Mouse (Mus musculus) neural tube, embryonic 14.5 days (tissue): Measurements from ENCODE around the gene Gm17654. TPM values are rescaled to one million over a fixed set of nuclear protein-coding genes. Genes with fewer than 3 reads are reported as not detected.
"Not testable (repeated sequence)": the region's sequence is repeated elsewhere in the genome, so short reads cannot be mapped to it uniquely, and the experiment has no call there.

ENCODE experiments used
- ATAC-seq: fragments of 200-750 bp; cut with Nextera tagmentation; 2 replicates; pipeline ENCODE4 v1.8.0; 2017; ENCODE audit warnings: low read depth, mild to moderate bottlenecking, moderate TSS enrichment, moderate library complexity
- H3K27ac ChIP-seq: fragments of 300-500 bp; sonication (generic); 2 replicates; pipeline ENCODE4 v1.5.1; 2014; ENCODE audit warnings: low read depth, mild to moderate bottlenecking, control low read depth, low read length, moderate library complexity, mixed read lengths
- H3K27me3 ChIP-seq: fragments of 300-500 bp; sonication (generic); 2 replicates; pipeline ENCODE4 v1.6.1; 2014; ENCODE audit warnings: low read length; ENCODE audit not compliant: control insufficient read depth, insufficient read depth
- H3K36me3 ChIP-seq: fragments of 300-500 bp; sonication (generic); 2 replicates; pipeline ENCODE4 v1.6.1; 2014; ENCODE audit warnings: low read length, mixed read lengths; ENCODE audit not compliant: control insufficient read depth, insufficient read depth
- H3K4me1 ChIP-seq: fragments of 300-500 bp; sonication (generic); 2 replicates; pipeline ENCODE4 v1.6.1; 2014; ENCODE audit warnings: low read length; ENCODE audit not compliant: control insufficient read depth, insufficient read depth
- H3K4me2 ChIP-seq: fragments of 300-500 bp; sonication (generic); 2 replicates; pipeline ENCODE4 v1.6.1; 2014; ENCODE audit warnings: mild to moderate bottlenecking, low read depth, low read length, control low read depth
- H3K4me3 ChIP-seq: fragments of 300-500 bp; sonication (generic); 2 replicates; pipeline ENCODE4 v1.5.1; 2014; ENCODE audit warnings: low read depth, low read length, control low read depth, mixed read lengths
- H3K9ac ChIP-seq: fragments of 300-500 bp; sonication (generic); replicated peaks from 2 replicates; pipeline ENCODE4 v1.6.1; 2014; ENCODE audit warnings: low read depth, mild to moderate bottlenecking, control low read depth, low read length, mixed read lengths
- H3K9me3 ChIP-seq: fragments of 300-500 bp; sonication (generic); 2 replicates; pipeline ENCODE4 v1.6.1; 2016; ENCODE audit warnings: low read length; ENCODE audit not compliant: control insufficient read depth
- WGBS: fragments of 180-500 bp; shearing (Covaris S2); extraction: QIAGEN DNeasy Blood & Tissue Kit; methylation state at CpG from one replicate; pipeline ENCODE4 v1.1.7; 2014; 5-methylcytosine and 5-hydroxymethylcytosine counted together
- polyA plus RNA-seq: library from polyadenylated mRNA; unstranded; fragments of >200 nt; fragmentation: Nextera tagmentation; extraction: Ambion mirVana; gene quantifications from 2 replicates; pipeline ENCODE4 v1.2.1, GENCODE M21; 2014

Gm17654 gene
- not detected in 2 replicates for polyA plus RNA-seq

DNA sequence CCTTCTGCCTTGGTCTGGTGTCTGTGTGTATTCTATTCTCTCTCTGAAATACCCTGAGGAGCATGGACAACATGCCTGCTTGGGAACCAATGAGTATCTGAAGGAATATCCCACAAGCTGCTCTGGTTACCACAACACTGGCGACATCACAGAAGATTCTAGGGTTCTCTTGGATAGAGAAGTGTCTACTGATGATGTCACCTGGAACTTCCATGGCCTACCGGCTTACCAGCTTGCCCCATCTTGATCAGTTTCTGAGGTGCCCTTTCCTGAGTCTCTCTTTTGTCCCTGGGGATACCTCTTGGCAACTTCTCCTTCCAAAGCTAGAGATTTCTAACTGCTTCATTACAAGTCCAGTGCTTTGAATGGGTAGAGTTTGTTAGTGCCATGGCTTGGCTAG lies at the start of gene Gm17654:
Gm17654 (minus strand) TSS at position 101 of the 400 bp plus-strand sequence.
- 77% methylated on average over 1 of the region's 2 CpGs for WGBS

DNA sequence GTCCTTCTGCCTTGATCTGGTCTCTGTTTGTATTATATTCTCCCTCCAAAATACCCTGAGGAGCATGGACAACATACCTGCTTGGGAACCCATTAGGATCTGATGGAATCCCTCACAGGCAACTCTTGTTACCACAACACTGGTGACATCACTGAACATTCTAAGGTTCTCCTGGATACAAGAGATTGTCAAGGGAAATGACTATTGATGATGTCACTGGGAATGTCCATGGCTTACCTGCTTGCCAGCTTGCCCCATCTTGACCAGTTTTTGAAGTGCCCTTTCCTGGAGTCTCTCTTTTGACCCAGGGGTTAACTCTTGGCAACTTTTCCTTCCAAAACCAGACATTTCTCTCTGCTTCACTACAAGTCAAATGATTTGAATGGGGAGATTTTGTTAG lies 29.0 kb upstream of the Gm17654 start, which contains the start of gene Gm10375:
Gm10375 (minus strand) TSS at position 101 of the 400 bp plus-strand sequence.
- ATAC-seq, H3K4me1 ChIP-seq, H3K9me3 ChIP-seq, H3K4me3 ChIP-seq, H3K9ac ChIP-seq, H3K27me3 ChIP-seq, H3K27ac ChIP-seq, H3K4me2 ChIP-seq, H3K36me3 ChIP-seq: not testable (repeated sequence)

More for the DNA sequence above, at the start of gene Gm17654:
- H3K36me3 ChIP-seq, H3K27me3 ChIP-seq, H3K4me3 ChIP-seq, ATAC-seq, H3K9ac ChIP-seq, H3K9me3 ChIP-seq, H3K27ac ChIP-seq, H3K4me2 ChIP-seq, H3K4me1 ChIP-seq: not testable (repeated sequence)

DNA sequence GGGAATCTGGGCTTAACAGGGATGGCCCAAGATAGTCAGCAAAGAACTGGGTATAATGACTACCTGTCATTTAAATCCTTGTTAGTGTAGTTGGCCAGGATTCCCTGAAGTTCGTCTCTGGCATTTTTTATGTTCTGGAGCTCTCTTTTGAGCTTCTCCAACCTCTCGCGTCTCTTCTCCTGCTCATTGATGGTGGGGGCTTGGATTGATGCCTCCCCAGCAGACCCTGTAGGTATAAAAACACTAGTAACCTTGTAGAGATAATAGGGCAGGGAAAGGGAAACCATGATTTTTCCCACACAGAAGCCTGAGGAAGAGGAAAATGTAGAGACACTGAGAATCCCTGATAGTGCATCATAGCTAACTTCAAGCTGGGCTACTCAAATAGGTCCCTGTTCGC lies 977 bp downstream of the Gm17654 start:
- not testable (repeated sequence) for H3K4me2 ChIP-seq, H3K4me3 ChIP-seq, H3K36me3 ChIP-seq, H3K9me3 ChIP-seq, H3K9ac ChIP-seq, H3K4me1 ChIP-seq, H3K27ac ChIP-seq, ATAC-seq, H3K27me3 ChIP-seq
- 89% methylated on average over 3 of the region's 4 CpGs for WGBS

DNA sequence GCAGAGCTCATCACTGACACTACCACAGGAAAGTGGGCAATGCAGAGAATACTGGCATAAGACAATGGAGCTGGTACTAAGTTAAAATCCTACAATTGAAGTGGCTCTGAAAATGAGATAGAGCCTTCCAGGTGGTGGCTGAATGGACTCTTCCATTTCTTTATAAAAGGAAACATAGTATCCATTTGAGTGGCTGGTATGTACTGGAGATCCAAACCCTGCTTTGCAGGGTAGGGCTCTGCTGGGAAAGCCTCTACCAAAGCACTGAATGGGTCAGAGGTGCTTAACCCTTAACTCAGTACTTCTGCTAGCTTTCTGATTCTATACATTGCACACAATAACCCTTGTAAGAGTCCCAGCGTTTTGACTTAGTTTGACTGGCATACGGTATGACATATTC lies 26.7 kb downstream of the Gm17654 start:
- WGBS = 86% methylated on average over 2 of the region's 2 CpGs
- not testable (repeated sequence) for H3K27ac ChIP-seq, H3K9me3 ChIP-seq, H3K4me2 ChIP-seq, H3K36me3 ChIP-seq, H3K4me1 ChIP-seq, H3K27me3 ChIP-seq, H3K4me3 ChIP-seq, ATAC-seq, H3K9ac ChIP-seq

DNA sequence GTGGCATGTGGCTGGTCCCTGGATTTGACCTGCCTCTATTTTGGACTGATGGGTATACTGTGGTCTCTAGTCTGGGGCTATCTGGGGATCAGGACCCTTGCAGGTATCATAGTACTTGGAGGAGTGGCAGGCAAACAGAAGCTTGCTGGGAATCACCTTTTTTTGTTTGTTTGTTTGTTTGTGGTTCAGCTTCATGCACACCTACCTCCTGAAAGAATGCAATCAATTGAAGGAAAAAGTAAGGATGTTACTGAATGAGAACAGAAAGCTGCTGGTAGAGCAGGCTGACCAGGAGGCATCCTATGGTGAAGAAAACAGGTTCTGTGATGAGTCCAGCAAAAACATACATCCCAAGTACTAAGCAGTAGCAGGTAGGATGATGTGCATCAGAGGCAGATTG lies 32.7 kb downstream of the Gm17654 start:
- H3K9me3 ChIP-seq, H3K4me2 ChIP-seq, H3K27me3 ChIP-seq, H3K36me3 ChIP-seq, ATAC-seq, H3K4me1 ChIP-seq, H3K27ac ChIP-seq, H3K9ac ChIP-seq, H3K4me3 ChIP-seq: not testable (repeated sequence)

DNA sequence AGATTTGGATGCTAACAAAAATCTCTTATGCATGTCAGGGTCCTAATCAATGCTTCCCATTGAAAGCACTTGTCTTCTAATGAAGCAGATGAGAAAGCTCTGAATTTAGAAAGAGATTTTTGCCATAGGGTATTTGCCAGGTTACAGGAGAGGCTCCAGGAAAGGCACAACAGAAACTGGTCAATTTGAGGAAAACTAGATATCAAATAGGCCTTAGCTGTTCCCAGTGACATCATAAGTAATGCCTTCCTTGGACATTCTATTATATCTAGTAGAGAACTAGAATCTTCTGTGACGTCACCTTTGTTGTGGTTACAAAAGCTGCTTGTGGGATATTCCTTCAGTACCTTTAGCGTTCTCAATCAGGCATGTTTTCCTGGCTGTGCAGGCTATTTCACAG lies 35.7 kb downstream of the Gm17654 start, which contains the start of gene Gm5799:
Gm5799 (plus strand) TSS at position 301 of the 400 bp plus-strand sequence.
- not testable (repeated sequence) for H3K27ac ChIP-seq, H3K27me3 ChIP-seq, H3K9me3 ChIP-seq, H3K4me3 ChIP-seq, ATAC-seq, H3K4me2 ChIP-seq, H3K4me1 ChIP-seq, H3K9ac ChIP-seq, H3K36me3 ChIP-seq
- WGBS = 82% methylated on average over 1 of the region's 2 CpGs

DNA sequence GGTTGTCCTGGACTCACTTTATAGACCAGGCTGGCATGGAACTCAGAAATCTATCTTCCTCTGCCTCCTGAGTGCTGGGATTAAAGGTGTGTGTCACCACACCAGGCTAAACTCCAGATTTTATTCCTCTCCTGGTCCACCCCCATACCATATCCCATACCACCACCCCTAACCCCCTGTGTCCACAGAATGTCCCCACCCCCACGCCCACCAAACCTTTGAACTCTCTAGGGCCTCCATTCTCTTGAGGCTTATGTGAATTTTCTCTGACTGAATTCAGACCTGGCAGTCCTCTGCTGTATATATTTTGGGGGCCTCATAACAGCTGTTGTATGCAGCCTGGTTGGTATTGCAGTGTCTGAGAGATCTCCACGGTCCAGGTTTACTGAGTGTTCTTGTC lies 40.8 kb downstream of the Gm17654 start:
- H3K27ac ChIP-seq, H3K36me3 ChIP-seq, ATAC-seq, H3K27me3 ChIP-seq, H3K4me2 ChIP-seq, H3K4me3 ChIP-seq, H3K4me1 ChIP-seq, H3K9ac ChIP-seq, H3K9me3 ChIP-seq: not testable (repeated sequence)
- 69% methylated on average over 2 of the region's 2 CpGs for WGBS

DNA sequence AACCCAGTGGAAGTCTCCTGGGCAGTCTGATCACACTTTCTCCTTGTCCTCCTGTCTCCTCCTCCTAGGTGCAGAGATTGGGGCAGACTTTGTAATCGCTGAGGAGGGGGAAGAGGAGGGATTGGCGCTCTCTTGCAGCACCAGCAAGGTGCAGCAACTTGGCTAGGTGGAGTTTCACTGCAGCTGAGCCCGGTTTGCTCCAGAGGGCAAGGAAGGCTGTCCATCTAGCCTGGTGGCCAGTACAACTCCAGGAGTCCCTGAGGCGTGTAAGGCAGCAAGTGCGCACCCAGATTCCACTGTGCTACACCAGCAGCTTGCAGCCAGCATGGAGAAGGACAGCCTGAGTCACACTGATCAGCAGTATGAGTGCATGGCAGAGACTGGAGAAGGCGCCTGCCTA lies 46.6 kb downstream of the Gm17654 start:
- H3K9ac ChIP-seq, H3K4me2 ChIP-seq, H3K36me3 ChIP-seq, ATAC-seq, H3K27ac ChIP-seq, H3K27me3 ChIP-seq, H3K9me3 ChIP-seq, H3K4me3 ChIP-seq, H3K4me1 ChIP-seq: not testable (repeated sequence)
- 47% methylated on average over 5 of the region's 6 CpGs for WGBS

DNA sequence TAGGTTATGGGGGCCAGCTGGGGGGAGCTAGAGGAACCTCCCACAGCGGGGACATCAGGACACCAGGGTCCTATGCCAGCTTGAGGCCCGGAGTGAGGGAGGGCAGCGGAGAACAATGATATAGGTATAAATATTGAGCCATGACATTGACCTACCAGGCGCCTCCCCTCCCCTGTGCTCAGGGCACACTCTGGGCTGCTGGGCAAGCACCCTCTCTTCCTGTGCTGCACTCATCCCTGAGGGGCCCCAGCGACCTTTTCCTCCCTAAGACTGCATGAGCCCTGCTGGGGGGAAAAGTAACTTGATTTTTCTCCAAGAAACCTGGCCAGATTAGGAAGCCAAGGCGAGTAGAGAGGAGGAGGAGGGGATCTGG lies 46.9 kb downstream of the Gm17654 start:
- not testable (repeated sequence) for H3K4me1 ChIP-seq, H3K4me3 ChIP-seq, H3K9me3 ChIP-seq, H3K4me2 ChIP-seq, ATAC-seq, H3K27ac ChIP-seq, H3K36me3 ChIP-seq, H3K27me3 ChIP-seq, H3K9ac ChIP-seq
- WGBS = no CpG with 5 or more reads among the region's 6 CpGs
